Mouse (Mus musculus) lung, embryonic 15.5 days (tissue): ENCODE data around the gene Efcab11. TPM values are rescaled to one million over a fixed set of nuclear protein-coding genes. Genes with fewer than 3 reads are reported as not detected.

Source experiments
- ATAC-seq: fragments of 200-750 bp; cut with Nextera tagmentation; 2 replicates; pipeline ENCODE4 v1.8.0; 2017; ENCODE audit warnings: moderate number of reproducible peaks, borderline replicate concordance; ENCODE audit not compliant: low FRiP score, low TSS enrichment; ENCODE audit errors: extremely low read depth
- H3K27ac ChIP-seq: fragments of 300-500 bp; sonication (generic); 2 replicates; pipeline ENCODE4 v1.5.1; 2015; ENCODE audit warnings: moderate library complexity, mild to moderate bottlenecking, inconsistent platforms
- H3K27me3 ChIP-seq: fragments of 300-500 bp; sonication (generic); 2 replicates; pipeline ENCODE4 v1.6.1; 2015; ENCODE audit warnings: inconsistent platforms
- H3K36me3 ChIP-seq: fragments of 300-500 bp; sonication (generic); 2 replicates; pipeline ENCODE4 v1.6.1; 2015; ENCODE audit warnings: inconsistent platforms
- H3K4me1 ChIP-seq: fragments of 300-500 bp; sonication (generic); 2 replicates; pipeline ENCODE4 v1.6.1; 2015; ENCODE audit warnings: inconsistent platforms
- H3K4me2 ChIP-seq: fragments of 300-500 bp; sonication (generic); 2 replicates; pipeline ENCODE4 v1.6.1; 2015; ENCODE audit warnings: inconsistent platforms, mild to moderate bottlenecking, moderate library complexity
- H3K4me3 ChIP-seq: fragments of 300-500 bp; sonication (generic); 2 replicates; pipeline ENCODE4 v1.5.1; 2015; ENCODE audit warnings: mild to moderate bottlenecking, inconsistent platforms
- H3K9ac ChIP-seq: fragments of 300-500 bp; sonication (generic); 2 replicates; pipeline ENCODE4 v1.6.1; 2015; ENCODE audit warnings: inconsistent platforms
- H3K9me3 ChIP-seq: fragments of 300-500 bp; sonication (generic); 2 replicates; pipeline ENCODE4 v1.6.1; 2016; ENCODE audit warnings: inconsistent platforms
- WGBS: fragments of 180-500 bp; shearing (Covaris S2); methylation state at CpG from one replicate; pipeline ENCODE4 v1.1.7; 2015; 5-methylcytosine and 5-hydroxymethylcytosine counted together
- polyA plus RNA-seq: library from polyadenylated mRNA; unstranded; fragments of >200 nt; fragmentation: Nextera tagmentation; extraction: Ambion mirVana; gene quantifications from 2 replicates; pipeline ENCODE4 v1.2.1, GENCODE M21; 2015

The Efcab11 gene
- polyA plus RNA-seq, 1 experiment from 2014 or later, result 19.2 TPM

DNA sequence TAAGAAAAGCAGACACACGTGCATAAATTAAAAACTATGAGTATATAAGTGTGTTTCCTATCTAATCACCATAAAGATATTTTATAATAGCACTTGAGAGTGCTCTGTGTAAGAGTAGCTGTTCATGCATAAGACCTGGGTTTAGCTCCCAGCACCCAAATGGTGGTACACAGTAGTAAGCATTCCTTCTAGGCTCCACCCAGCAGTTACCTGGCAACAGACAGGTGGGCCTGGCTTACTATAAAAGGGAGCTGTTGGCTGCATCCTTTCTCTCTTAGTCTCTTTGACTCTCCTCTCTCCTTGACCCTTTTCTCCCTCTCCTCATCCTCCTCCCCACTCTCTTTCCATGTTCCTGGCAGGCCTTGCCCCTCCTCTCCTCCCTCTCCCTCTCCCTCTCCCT lies 15.4 kb downstream of the Efcab11 start:
- H3K27me3 ChIP-seq, result no peaks in the 10 kb centered on the region
- H3K4me2 ChIP-seq, result no peak overlapping the region
- H3K9ac ChIP-seq, result no peak overlapping the region
- H3K9me3 ChIP-seq, result no peaks in the 10 kb centered on the region
- H3K36me3 ChIP-seq, result no peaks in the 10 kb centered on the region
- no peaks in the 10 kb centered on the region for H3K4me1 ChIP-seq
- 83% methylated on average over 1 of the region's 1 CpGs for WGBS
- no peak for ATAC-seq
- H3K4me3 ChIP-seq, result no peak overlapping the region
- no peak overlapping the region for H3K27ac ChIP-seq

DNA sequence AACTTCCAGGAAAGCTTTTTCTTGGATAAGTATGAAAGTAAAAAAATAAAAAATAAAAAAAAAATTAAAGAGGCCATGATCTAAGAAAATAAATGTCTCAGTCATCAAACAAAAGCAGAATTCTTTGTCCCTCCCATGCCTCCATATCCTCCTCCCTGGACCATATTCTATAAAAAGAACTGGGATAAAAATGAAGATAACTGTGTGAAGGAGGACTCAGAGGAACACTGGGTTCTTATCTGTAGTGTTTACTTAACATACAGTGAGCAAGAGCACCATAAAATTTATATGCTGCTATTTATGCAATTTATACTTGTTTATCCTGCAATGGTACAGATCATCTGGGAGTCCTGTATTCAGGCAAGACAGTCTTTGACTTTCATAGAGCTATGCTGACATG lies 19.6 kb downstream of the Efcab11 start:
- no peak overlapping the region for H3K27ac ChIP-seq
- ATAC-seq, result no peak

DNA sequence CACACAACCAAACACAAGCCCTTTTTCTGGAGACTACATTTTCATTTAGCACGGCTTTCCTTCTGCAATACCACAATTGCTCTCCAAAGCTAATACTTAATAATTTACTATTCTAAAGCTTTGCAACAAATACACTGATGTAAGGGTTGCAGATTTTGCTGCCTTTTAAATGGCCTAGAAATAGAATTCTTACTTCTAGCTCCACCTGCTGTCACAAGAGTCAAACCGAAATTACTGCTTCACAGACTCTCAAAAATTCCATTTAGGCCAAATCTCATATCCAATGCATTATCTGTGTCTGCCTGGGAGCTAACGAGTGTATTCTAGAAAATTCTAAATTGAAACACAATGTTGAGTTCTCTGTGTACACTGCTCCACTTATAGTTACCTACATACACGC lies 23.3 kb downstream of the Efcab11 start:
- Histone ChIP-seq H3K9me3 (no peaks in the 10 kb centered on the region), H3K4me1 (peaks cover 3% of the 10 kb centered on the region; the same call in 1 of the 2 replicates), H3K27ac (no peak overlapping the region), H3K4me3 (no peak overlapping the region), H3K36me3 (no peaks in the 10 kb centered on the region), H3K4me2 (no peak overlapping the region), H3K27me3 (no peaks in the 10 kb centered on the region), H3K9ac (no peak overlapping the region)
- 71% methylated on average over 4 of the region's 4 CpGs for WGBS
- no peak for ATAC-seq

More for the DNA sequence above, 19.6 kb downstream of the Efcab11 start:
- Histone ChIP-seq H3K27me3 (no peaks in the 10 kb centered on the region), H3K36me3 (no peaks in the 10 kb centered on the region), H3K9me3 (no peaks in the 10 kb centered on the region), H3K4me3 (no peak overlapping the region), H3K4me2 (no peak overlapping the region), H3K9ac (no peak overlapping the region), H3K4me1 (peaks cover 3% of the 10 kb centered on the region; the same call in 1 of the 2 replicates)

DNA sequence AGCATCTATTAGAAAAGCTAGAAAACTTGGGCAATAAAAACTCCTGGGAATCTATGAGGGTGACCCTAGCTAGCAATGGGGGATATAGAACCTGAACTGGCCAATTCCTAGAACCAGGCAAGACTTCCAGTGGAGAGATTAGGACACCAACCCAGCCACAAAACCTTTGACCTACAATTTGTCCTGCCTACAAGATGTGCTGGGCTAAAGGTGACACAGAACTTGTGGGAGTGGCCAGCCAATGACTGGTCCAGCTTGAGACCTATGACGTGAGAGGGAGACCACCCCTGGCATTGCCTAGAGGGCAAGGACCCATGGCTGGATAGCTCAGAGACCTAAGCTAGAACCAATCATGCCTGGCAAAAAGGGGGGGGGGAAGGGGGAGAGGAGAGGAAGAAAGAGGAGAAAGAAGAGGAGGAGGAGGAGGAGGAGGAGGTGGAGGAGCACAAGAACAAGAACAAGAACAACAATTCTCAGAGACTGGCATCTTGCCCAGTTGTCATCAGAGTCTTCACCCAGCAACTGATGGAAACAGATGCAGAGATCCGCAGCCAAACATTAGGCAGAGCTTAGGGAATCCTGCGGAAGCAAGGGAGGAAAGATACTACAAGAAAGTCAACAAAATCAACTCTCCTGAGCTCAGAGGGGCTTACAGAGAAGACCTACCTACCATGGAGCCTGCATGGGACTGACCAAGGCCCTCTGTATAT lies 24.7 kb downstream of the Efcab11 start:
- no peak overlapping the region for H3K9ac ChIP-seq
- H3K36me3 ChIP-seq, result no peaks in the 10 kb centered on the region
- no peak overlapping the region for H3K27ac ChIP-seq
- 65% methylated on average over 3 of the region's 3 CpGs for WGBS
- H3K27me3 ChIP-seq, result no peaks in the 10 kb centered on the region
- H3K4me3 ChIP-seq, result no peak overlapping the region
- H3K4me1 ChIP-seq, result peaks cover 3% of the 10 kb centered on the region; the same call in 1 of the 2 replicates
- H3K9me3 ChIP-seq, result no peaks in the 10 kb centered on the region
- ATAC-seq, result no peak
- H3K4me2 ChIP-seq, result no peak overlapping the region

DNA sequence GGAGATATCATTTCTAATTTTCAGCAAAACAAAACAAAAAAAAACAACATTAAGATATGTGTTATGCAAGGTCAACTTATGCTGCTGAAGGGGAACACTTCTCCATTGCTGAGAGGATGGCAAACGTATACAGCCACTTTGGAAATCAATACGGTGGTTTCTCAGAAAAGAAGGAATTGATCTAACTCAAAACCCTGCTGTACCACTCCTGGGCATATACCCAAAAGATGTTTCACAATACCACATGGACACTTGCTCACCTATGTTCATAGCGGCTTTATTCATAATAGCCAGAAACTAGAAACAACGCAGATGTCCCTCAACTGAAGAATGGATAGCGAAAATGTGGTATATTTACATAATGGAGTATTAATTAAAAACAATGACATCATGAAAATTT lies 25.6 kb downstream of the Efcab11 start:
- no peaks in the 10 kb centered on the region for H3K36me3 ChIP-seq
- WGBS, result 90% methylated on average over 5 of the region's 5 CpGs

DNA sequence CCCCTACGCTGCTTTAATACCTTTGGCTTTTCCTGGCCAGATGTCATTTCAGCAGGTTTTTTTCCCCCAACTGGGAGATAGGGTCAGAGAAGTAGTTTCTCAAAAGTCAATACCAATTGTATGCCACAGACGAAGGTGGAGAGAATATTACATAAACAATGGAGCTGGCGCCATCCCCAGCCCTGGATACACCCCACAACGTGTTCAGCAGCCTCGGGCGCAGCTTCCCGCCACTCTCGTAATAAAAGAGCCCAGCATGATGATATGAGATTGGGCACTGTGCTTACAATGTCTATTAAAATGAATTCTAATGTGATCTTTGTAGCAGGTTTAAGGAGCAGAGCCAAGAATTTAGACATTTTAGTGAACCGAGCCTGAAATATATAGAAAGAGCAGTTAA lies 28.2 kb downstream of the Efcab11 start:
- H3K4me3 ChIP-seq, result no peak overlapping the region
- H3K36me3 ChIP-seq, result no peaks in the 10 kb centered on the region
- no peak for ATAC-seq
- no peak overlapping the region for H3K27ac ChIP-seq
- H3K4me1 ChIP-seq, result no peaks in the 10 kb centered on the region
- WGBS, result 72% methylated on average over 9 of the region's 9 CpGs
- H3K9ac ChIP-seq, result no peak overlapping the region
- no peaks in the 10 kb centered on the region for H3K9me3 ChIP-seq
- no peaks in the 10 kb centered on the region for H3K27me3 ChIP-seq
- no peak overlapping the region for H3K4me2 ChIP-seq

More for the DNA sequence above, 25.6 kb downstream of the Efcab11 start:
- H3K9ac ChIP-seq, result no peak overlapping the region
- no peak overlapping the region for H3K4me2 ChIP-seq
- H3K4me1 ChIP-seq, result peaks cover 3% of the 10 kb centered on the region; the same call in 1 of the 2 replicates
- no peaks in the 10 kb centered on the region for H3K9me3 ChIP-seq
- H3K4me3 ChIP-seq, result no peak overlapping the region
- no peak for ATAC-seq
- no peak overlapping the region for H3K27ac ChIP-seq
- H3K27me3 ChIP-seq, result no peaks in the 10 kb centered on the region

DNA sequence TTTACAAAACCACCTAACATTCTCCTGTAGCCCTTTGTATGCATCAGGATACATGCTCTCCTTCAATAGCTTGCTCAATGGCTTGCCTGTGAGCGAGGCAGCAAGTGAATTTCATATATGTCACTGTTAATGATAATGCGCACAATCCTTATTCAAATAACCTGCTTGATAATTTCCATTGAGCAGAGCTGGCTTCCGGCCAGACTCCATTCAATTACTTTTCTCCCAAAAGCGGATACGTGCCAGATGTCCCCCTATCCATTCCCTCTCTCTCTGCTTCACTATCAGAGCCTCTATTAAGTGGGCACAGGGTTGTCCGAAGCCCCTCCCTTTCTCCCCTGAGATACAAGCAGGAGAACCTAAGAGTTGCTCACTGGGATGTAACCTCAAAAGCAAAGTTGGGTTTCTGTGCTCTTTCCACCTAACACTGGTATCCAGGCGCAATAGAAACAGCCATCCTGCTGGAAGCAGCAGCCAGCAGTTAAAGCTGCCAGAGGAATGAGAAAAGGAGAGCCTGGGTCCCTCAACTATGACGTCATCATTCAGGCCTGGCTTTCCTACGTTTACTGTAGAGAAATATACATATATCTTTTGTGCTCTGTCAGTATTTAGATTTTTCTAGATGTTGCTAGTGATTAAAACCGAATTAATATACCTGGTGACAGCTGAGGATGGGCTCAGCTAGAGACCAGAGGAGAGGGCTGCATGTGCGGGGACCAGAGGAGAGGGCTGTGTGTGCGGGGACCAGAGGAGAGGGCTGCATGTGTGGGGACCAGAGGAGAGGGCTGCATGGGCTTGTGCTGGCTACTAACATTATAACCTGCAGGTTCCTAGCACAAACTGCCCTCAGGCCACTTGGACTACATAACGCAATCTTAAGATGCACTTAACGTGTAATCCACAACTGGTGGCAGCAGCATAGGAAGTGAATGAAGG lies 30.6 kb downstream of the Efcab11 start:
- H3K36me3 ChIP-seq, result no peaks in the 10 kb centered on the region
- no peak for ATAC-seq
- no peak overlapping the region for H3K4me2 ChIP-seq
- H3K27me3 ChIP-seq, result no peaks in the 10 kb centered on the region
- no peaks in the 10 kb centered on the region for H3K9me3 ChIP-seq
- no peak overlapping the region for H3K27ac ChIP-seq
- H3K4me3 ChIP-seq, result no peak overlapping the region
- 76% methylated on average over 14 of the region's 14 CpGs for WGBS
- H3K9ac ChIP-seq, result no peak overlapping the region
- no peaks in the 10 kb centered on the region for H3K4me1 ChIP-seq

DNA sequence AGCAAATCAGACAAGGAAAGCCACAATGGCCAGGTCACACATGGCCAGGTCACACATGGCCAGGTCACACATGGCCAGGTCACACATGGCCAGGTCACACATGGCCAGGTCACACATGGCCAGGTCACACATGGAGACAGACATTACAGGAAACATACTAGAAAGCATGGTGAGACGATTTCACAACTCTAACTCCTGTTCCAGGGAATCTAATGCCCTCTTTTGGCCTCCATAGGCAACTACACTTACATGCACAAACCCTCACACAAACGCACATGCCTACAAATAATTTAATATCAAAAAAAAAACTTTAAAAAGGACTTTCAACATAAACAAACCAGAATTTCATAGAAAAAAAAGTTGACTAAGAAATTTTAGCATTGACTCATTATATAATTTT lies 34.2 kb downstream of the Efcab11 start:
- Histone ChIP-seq H3K36me3 (no peaks in the 10 kb centered on the region), H3K9me3 (no peaks in the 10 kb centered on the region), H3K4me2 (no peak overlapping the region), H3K4me3 (no peak overlapping the region), H3K9ac (no peak overlapping the region), H3K27me3 (no peaks in the 10 kb centered on the region), H3K4me1 (no peaks in the 10 kb centered on the region), H3K27ac (no peak overlapping the region)
- no peak for ATAC-seq
- 86% methylated on average over 2 of the region's 2 CpGs for WGBS

DNA sequence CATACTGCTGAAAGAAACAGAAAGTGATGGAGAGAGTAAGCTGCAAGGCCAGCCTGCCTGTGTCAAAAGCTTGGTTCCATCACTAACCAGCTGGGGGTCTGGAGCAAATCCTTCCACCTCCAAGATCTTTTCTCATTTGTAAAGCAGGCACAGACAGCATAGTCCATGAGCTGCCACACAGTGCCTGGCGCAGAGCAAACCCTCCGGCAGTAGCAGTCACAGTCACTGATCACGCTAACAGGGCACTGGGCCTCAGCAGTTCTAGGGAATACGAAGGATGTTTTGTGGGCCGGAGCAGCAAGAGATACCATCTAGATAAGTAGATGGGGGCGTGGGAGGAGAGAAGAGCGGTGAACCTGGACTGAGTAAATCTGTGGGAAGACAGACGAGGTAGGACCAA lies 39.3 kb downstream of the Efcab11 start:
- no peaks in the 10 kb centered on the region for H3K9me3 ChIP-seq
- H3K27ac ChIP-seq, result no peak overlapping the region
- H3K9ac ChIP-seq, result no peak overlapping the region
- WGBS, result 81% methylated on average over 8 of the region's 8 CpGs
- no peaks in the 10 kb centered on the region for H3K36me3 ChIP-seq
- no peak overlapping the region for H3K4me2 ChIP-seq
- H3K4me1 ChIP-seq, result no peaks in the 10 kb centered on the region
- H3K27me3 ChIP-seq, result no peaks in the 10 kb centered on the region
- no peak overlapping the region for H3K4me3 ChIP-seq
- ATAC-seq, result no peak

DNA sequence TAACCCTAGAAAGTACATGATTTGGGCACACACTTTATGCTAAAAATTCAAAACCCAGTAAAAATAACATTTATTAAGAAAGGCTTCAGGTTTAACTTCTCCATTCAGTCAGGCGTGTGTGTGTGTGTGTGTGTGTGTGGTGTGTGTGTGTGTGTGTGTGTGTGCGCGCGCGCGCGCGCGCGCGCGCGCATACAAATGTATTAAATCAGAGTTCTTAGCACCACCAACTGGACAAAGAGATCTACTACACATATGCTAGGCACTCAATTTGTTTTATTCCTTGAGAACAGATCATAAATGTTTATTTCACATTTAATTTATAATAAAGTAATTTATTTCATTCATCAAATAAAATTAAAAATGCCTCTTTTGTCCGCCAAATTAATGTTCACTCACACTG lies 45.5 kb downstream of the Efcab11 start:
- H3K27me3 ChIP-seq, result no peaks in the 10 kb centered on the region
- H3K4me2 ChIP-seq, result no peak overlapping the region
- no peaks in the 10 kb centered on the region for H3K36me3 ChIP-seq
- H3K27ac ChIP-seq, result no peak overlapping the region
- ATAC-seq, result no peak
- WGBS, result 83% methylated on average over 14 of the region's 14 CpGs
- H3K4me3 ChIP-seq, result no peak overlapping the region
- no peak overlapping the region for H3K9ac ChIP-seq
- no peaks in the 10 kb centered on the region for H3K9me3 ChIP-seq
- no peaks in the 10 kb centered on the region for H3K4me1 ChIP-seq

DNA sequence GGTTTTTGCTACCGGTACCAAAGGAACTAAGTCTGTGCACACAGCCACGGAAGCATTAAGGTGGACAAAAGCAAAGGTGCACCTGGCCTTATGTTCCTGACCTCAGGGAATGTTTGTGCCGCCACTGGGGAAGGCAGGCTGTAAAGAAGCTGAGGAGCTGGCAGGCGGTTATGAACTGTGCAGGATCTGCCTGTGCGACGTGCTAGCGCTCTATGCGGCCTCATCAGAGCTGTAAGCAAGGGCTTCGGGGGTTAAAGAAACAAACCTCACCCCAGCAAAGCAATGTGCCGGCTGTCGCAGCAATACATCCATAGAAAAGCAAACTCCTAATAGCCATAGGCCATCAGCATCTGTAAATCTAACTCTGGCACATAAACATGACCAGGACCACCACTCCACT lies 46.1 kb downstream of the Efcab11 start:
- Histone ChIP-seq H3K9me3 (no peaks in the 10 kb centered on the region), H3K27me3 (no peaks in the 10 kb centered on the region), H3K27ac (no peak overlapping the region), H3K4me1 (no peaks in the 10 kb centered on the region), H3K4me2 (no peak overlapping the region), H3K4me3 (no peak overlapping the region), H3K36me3 (no peaks in the 10 kb centered on the region), H3K9ac (no peak overlapping the region)
- WGBS, result 74% methylated on average over 11 of the region's 11 CpGs
- no peak for ATAC-seq

DNA sequence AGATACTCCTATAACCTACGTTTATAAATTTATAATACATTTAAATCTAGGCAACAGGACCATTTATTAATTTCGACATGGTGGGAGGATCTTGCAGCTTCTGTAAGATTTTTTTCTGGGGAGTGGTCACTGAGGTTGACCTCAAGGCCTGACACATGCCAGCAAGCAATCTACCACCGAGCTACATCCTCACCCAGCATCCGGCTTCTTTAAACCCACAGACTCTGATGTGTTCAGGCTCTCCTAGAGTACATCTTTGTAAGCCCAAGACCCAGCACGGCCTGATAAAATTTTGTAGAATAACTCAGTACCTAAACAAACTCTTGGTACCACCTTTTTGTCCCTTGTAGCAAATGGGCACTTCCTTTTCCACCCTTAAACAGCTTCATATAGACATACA lies 46.7 kb downstream of the Efcab11 start:
- no peaks in the 10 kb centered on the region for H3K9me3 ChIP-seq
- no peaks in the 10 kb centered on the region for H3K27me3 ChIP-seq
- H3K36me3 ChIP-seq, result no peaks in the 10 kb centered on the region
- H3K27ac ChIP-seq, result no peak overlapping the region
- no peaks in the 10 kb centered on the region for H3K4me1 ChIP-seq
- no peak overlapping the region for H3K9ac ChIP-seq
- no peak overlapping the region for H3K4me2 ChIP-seq
- no peak for ATAC-seq
- H3K4me3 ChIP-seq, result no peak overlapping the region
- 81% methylated on average over 5 of the region's 5 CpGs for WGBS
